Mouse (Mus musculus): ENCODE data around the gene Zcchc2. TPM values are rescaled to one million over a fixed set of nuclear protein-coding genes. Genes with fewer than 3 reads are reported as not detected.

Gene Zcchc2
- total and polyA plus RNA-seq, 3 experiments = 10.3 to 25.0 (median 19.1) TPM

- no peak for DNase-seq (ENCODE audit: low read depth, low spot score)
- Histone ChIP-seq H3K27ac (ENCODE audit: control insufficient read depth, low read depth, low read length) (no peak overlapping the region), H3K9ac (ENCODE audit: control insufficient read depth, low read depth, low read length, poor library complexity, severe bottlenecking) (no peak overlapping the region), H3K27me3 (ENCODE audit: control insufficient read depth in 1 of 2, insufficient read depth in 2 of 2, low read length in 2 of 2) (no peaks in the 10 kb centered on the region), H3K4me1 (ENCODE audit: control insufficient read depth in 1 of 2, insufficient read depth in 2 of 2, low read length in 2 of 2) (no peaks in the 10 kb centered on the region), H3K36me3 (ENCODE audit: control insufficient read depth in 1 of 2, insufficient read depth in 2 of 2, low read length in 2 of 2) (peaks cover under 1 to 18% of the 10 kb centered on the region in 2 experiments), H3K4me3 (ENCODE audit: control insufficient read depth in 1 of 2, insufficient read depth in 1 of 2, low read depth in 2 of 2, low read length in 2 of 2) (no peak overlapping the region), H3K9me3 (replicated peaks; ENCODE audit: insufficient read depth, low read length) (no peaks in the 10 kb centered on the region), H3K79me2 (ENCODE audit: control insufficient read depth, insufficient read depth, low read length, poor library complexity) (no peaks in the 10 kb centered on the region)
- no peak for TF ChIP-seq RCOR1 (IDR thresholded peaks at IDR 0.05; ENCODE audit: low read depth, low read length)
- no peak for TF ChIP-seq NRF1 (IDR thresholded peaks at IDR 0.05; ENCODE audit: insufficient read depth, low read depth, low read length, poor library complexity, severe bottlenecking)
- TF ChIP-seq USF2 (IDR thresholded peaks at IDR 0.05; ENCODE audit: borderline replicate concordance in 1 of 2, insufficient read depth in 1 of 2, low read depth in 1 of 2, low read length in 2 of 2) = no peak
- no peak for TF ChIP-seq KAT2A (conservative IDR thresholded peaks at IDR 0.05; ENCODE audit: low read depth, low read length)
- no peak for TF ChIP-seq TAL1 (IDR thresholded peaks at IDR 0.05; ENCODE audit: low read length)
- no peak for TF ChIP-seq POLR2AphosphoS5 (IDR thresholded peaks at IDR 0.05; ENCODE audit: borderline replicate concordance, low read depth, low read length)
- TF ChIP-seq BHLHE40 (IDR thresholded peaks at IDR 0.05; ENCODE audit: borderline replicate concordance, low read depth, low read length) = no peak
- no peak for TF ChIP-seq ETS1 (IDR thresholded peaks at IDR 0.05; ENCODE audit: low read depth, low read length)
- TF ChIP-seq ZKSCAN1 (IDR thresholded peaks at IDR 0.05; ENCODE audit: low read depth, low read length) = no peak
- TF ChIP-seq GATA1 (IDR thresholded peaks at IDR 0.05; ENCODE audit: low read depth, low read length) = no peak
- TF ChIP-seq CTCF (IDR thresholded peaks at IDR 0.05 in 2 of 3, conservative IDR thresholded peaks at IDR 0.05 in 1 of 3; ENCODE audit: control insufficient read depth in 1 of 3, insufficient read depth in 1 of 3, low read depth in 2 of 3, low read length in 3 of 3, poor library complexity in 1 of 3, severe bottlenecking in 1 of 3) = no peak
- no peak for TF ChIP-seq GABPA (IDR thresholded peaks at IDR 0.05; ENCODE audit: low read depth, low read length)
- TF ChIP-seq JUND (IDR thresholded peaks at IDR 0.05; ENCODE audit: low read depth, low read length) = no peak
- no peak for TF ChIP-seq CHD1 (IDR thresholded peaks at IDR 0.05; ENCODE audit: low read depth, low read length)
- TF ChIP-seq ZMIZ1 (IDR thresholded peaks at IDR 0.05; ENCODE audit: low read depth, low read length) = no peak
Observed at GRCm38 (mm10) chr1:106030331-106030730, 40.1 kb downstream of the Zcchc2 start.

- Histone ChIP-seq H3K4me3 (ENCODE audit: control insufficient read depth in 1 of 2, insufficient read depth in 1 of 2, low read depth in 2 of 2, low read length in 2 of 2) (no peak overlapping the region), H3K36me3 (ENCODE audit: control insufficient read depth in 1 of 2, insufficient read depth in 2 of 2, low read length in 2 of 2) (peaks cover 0 to 16% of the 10 kb centered on the region in 2 experiments; a peak in 2 of 4 replicates), H3K9me3 (replicated peaks; ENCODE audit: insufficient read depth, low read length) (no peaks in the 10 kb centered on the region), H3K27ac (ENCODE audit: control insufficient read depth, low read depth, low read length) (no peak overlapping the region), H3K4me1 (ENCODE audit: control insufficient read depth in 1 of 2, insufficient read depth in 2 of 2, low read length in 2 of 2) (no peaks in the 10 kb centered on the region), H3K9ac (ENCODE audit: control insufficient read depth, low read depth, low read length, poor library complexity, severe bottlenecking) (no peak overlapping the region), H3K27me3 (ENCODE audit: control insufficient read depth in 1 of 2, insufficient read depth in 2 of 2, low read length in 2 of 2) (no peaks in the 10 kb centered on the region), H3K79me2 (ENCODE audit: control insufficient read depth, insufficient read depth, low read length, poor library complexity) (no peaks in the 10 kb centered on the region)
- TF ChIP-seq BHLHE40 (IDR thresholded peaks at IDR 0.05; ENCODE audit: borderline replicate concordance, low read depth, low read length) (no peak), TBP (IDR thresholded peaks at IDR 0.05; ENCODE audit: low read depth, low read length) (no peak), UBTF (IDR thresholded peaks at IDR 0.05; ENCODE audit: borderline replicate concordance, insufficient read depth, low read depth, low read length) (no peak), POLR2A (IDR thresholded peaks at IDR 0.05; ENCODE audit: control insufficient read depth in 1 of 2, insufficient read depth in 1 of 2, low read depth in 1 of 2, low read length in 2 of 2, poor library complexity in 1 of 2) (no peak)
- DNase-seq (ENCODE audit: low read depth, low spot score) = no peak
Observed at GRCm38 (mm10) chr1:106030886-106031285, 40.7 kb downstream of the Zcchc2 start.

Measured in MEL (cell line).